Mouse (Mus musculus): ENCODE results near the gene Hist2h4. TPM values are rescaled to one million over a fixed set of nuclear protein-coding genes. Genes with fewer than 3 reads are reported as not detected.

Gene Hist2h4
- total RNA-seq, 2 experiments from 2014 or later, result 105 to 135 TPM

DNA sequence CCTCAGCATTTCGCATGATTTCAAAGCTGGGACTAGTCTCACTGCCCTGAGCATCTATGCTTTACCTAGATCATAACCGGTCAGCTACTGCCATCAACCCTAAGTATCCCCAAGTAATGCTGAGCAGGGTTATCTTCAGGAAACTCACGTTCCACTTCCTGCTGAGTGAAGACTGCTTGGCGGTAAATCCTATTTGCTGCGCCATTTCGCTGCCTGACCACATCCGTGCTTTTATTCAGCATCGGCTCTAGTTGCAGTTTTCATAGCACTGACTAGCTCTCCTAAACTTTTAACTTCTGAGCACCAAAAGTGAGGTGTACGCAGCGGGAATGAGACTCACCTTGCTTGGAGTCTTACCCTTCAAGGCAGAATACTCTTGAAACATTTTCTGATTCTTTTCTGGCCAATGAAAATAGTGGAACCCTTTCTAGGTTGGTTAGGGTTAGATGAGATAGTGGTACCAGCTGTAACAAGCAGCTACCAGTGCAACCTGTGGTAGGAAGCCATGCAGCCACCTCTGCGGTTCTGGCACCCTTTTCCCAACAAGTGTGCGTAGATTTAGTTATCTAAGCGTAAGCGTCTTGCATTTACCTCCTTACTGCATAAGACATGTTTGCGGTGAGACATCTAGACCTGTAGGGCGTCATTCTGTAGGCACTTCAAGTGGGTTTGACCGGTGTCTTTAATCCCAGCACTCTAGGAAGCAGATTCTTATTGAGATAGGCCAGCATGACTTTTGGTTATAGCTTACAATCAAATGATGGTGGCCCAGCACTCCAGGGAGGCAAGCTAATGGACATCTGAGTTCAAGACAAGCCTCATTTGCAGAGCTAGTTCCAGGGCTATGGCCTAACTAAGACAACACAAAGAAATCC lies 10.7 kb upstream of the Hist2h4 start:
- no peak for ATAC-seq (replicated peaks; ENCODE audit: low FRiP score, low TSS enrichment, poor library complexity, severe bottlenecking)

DNA sequence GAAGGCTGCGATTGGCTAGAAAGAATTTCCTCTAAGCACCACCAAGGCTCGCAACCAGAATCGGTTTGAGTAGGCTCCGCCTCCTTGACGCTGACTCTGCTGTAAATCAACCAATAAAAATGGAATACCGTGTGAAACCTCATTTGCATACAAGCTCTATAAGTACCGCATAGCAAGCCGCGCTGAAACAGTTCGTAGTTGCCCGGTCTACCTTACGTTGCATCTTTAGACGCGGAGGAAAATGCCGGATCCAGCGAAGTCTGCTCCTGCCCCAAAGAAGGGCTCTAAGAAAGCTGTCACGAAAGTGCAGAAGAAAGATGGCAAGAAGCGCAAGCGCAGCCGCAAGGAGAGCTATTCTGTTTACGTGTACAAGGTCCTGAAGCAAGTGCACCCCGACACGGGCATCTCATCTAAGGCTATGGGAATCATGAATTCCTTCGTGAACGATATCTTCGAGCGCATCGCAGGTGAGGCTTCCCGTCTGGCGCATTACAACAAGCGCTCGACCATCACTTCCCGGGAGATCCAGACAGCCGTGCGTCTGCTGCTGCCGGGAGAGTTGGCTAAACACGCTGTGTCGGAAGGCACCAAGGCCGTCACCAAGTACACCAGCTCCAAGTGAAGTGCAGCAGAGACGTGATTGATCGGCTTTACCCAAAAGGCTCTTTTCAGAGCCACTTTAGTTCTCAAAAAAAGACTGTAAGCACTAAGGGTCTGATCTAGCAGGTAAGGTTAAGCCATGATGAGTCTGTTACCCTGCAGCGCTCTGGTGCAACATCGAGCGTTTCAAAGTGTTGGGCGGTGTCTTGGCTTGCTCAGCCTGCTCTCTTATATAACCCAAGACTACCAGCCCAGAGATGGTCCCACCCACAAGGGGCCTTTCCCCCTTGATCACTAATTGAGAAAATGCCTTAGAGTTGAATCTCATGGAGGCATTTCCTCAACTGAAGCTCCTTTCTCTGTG lies 6.7 kb upstream of the Hist2h4 start, which contains the start of gene Hist2h2bb:
Hist2h2bb (plus strand) TSS at position 242 of the 964 bp plus-strand sequence.
- peak; percentile 90 for ATAC-seq (replicated peaks; ENCODE audit: low FRiP score, low TSS enrichment, poor library complexity, severe bottlenecking)

DNA sequence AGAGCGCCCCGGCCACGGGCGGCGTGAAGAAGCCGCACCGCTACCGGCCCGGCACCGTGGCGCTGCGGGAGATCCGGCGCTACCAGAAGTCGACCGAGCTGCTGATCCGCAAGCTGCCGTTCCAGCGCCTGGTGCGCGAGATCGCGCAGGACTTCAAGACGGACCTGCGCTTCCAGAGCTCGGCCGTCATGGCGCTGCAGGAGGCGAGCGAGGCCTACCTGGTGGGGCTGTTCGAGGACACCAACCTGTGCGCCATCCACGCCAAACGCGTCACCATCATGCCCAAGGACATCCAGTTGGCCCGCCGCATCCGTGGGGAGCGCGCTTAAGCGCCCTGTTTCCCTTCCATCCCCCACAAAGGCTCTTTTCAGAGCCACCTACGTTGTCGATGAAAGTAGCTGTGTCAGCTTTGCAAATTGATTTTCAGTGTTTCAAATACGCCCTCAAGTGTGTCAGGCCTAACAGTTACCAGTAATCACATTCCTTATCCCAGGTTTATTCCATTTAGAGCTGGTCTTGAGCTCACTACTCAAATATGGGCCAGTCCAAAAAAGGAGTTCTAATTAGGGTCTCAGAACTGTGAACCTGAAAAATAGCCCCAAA lies 5.8 kb upstream of the Hist2h4 start:
- ATAC-seq (replicated peaks; ENCODE audit: low FRiP score, low TSS enrichment, poor library complexity, severe bottlenecking), result peak; percentile 36

- ATAC-seq (replicated peaks; ENCODE audit: low FRiP score, low TSS enrichment, poor library complexity, severe bottlenecking), result peak; percentile 36; the same call in 1 of the 2 replicates
These were observed 5.1 kb upstream of the Hist2h4 start, which contains the start of gene Hist2h3b for GRCm38 (mm10) chr3:96268051-96268775. TSS of gene Hist2h3b (plus strand) at chr3:96268654.

DNA sequence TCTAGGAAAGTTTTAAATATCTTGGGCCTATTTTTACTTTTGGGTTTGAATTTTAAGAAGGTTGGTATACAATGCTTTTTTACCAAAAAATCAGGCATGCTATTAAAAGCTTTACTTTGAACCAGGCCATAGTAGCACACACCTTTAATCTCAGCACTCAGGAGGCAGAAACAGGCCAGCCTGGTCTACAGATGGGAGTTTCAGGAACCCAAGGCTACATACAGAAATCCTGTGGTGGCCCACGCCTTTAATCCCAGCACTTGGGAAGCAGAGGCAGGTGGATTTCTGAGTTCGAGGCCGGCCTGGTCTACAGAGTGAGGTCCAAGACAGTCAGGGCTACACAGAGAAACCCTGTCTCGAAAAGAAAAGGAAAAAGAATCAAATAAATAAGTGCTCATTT lies 4.4 kb upstream of the Hist2h4 start:
- ATAC-seq (replicated peaks; ENCODE audit: low FRiP score, low TSS enrichment, poor library complexity, severe bottlenecking), result no peak

GRCm38 (mm10) chr3:96266132-96266710 lies 3.1 kb upstream of the Hist2h4 start:
- no peak for ATAC-seq (replicated peaks; ENCODE audit: low FRiP score, low TSS enrichment, poor library complexity, severe bottlenecking)

DNA sequence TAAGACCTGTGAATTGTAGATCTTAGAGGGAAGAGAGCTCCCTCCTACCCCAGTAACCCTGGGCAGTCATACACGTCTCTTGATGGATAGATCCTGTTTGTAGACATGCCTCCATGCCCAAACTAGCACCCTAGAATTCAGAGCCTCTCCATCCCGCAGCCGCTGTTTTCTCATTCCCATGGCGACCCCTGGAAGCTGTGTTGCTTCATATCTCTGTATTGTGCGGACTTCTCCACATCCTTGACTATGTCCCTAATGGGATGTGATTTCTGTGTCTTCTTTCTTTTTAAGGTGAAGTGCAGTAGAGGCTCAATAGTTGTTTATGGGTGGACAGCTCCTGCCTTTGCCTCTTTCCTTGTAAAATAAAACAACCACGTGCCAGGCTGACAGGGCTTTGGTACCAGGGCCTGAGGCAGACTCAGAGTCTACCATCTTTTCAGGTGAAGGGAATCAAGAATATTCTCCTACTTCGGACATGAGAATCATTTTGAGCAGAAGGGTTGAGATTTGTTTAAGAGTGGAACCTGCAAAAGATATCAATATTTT lies 1.4 kb upstream of the Hist2h4 start:
- ATAC-seq (replicated peaks; ENCODE audit: low FRiP score, low TSS enrichment, poor library complexity, severe bottlenecking), result no peak

DNA sequence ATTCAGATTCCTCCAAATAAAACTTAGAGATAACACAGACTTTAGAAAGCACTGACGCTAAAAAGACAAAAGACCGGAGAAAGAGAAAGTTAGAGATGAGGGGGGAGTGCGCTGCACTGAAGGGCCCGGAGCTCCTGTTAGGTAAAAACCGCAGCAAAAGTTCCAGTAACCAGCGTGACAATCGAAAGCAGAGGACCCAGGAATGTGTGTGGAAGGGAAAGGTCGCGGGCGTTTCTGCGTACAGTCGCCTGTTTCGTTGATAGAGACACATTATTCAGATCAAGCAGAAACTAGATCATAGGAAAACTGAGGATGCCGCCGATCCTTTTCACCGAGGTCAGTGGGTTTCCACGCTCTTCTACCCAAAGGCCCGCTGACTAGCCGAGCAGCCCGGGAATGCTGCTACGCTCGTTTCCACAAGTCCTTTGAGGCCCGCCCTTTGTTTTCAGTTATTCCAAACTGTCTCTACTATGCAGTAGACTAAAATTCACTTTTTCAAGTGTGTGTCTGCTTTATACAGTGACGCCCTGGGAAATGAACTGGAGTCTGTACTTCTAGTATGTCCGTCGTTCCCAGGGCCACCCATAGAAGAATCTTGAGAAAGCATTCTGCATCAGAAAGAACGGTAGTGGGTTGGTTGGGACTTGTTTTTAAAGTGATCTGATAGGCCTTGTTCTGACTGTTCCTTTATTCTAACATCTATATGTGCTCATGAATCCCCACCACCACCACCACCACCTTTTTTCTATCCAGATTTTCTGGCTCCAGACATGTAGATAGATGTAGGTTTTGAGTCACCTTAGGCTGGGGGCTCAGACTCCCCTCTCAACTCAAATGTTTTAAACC lies 670 bp upstream of the Hist2h4 start:
- 0 out of 2 replicates have a peak, but pooled peaks have one; percentile 9 for ATAC-seq (replicated peaks; ENCODE audit: low FRiP score, low TSS enrichment, poor library complexity, severe bottlenecking)

DNA sequence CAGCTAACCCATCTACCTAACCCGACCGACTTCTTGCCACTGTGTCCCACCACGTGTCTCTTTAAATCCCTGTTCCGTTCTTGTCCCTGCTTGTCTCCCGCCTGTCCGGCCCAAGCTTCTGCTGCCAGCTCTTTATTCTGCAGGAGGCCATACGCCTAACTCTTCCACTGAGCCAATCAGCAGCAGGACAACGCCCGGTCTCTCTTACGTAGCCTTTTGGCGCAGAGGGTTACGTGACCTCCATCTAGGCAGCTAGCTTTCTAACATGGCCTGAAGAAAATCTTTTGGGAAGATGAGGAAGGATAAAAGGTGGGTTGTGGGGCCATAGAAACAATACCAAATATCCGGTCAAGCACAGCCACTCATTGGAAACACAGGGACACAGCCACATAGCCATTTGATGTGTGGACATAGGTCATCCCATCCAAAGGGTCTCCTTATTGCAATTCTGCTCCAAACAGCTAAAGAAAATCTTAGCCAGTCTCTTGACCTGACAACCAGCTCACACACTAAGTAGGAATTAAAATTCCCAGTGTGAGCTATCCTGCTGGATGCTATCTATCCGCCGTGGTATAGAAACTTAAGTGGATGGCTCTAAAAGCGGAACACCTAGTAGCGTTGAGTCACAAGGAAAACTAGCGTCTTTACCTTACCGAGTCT lies 765 bp downstream of the Hist2h4 start:
- peak; percentile 72 for ATAC-seq (replicated peaks; ENCODE audit: low FRiP score, low TSS enrichment, poor library complexity, severe bottlenecking)

GRCm38 (mm10) chr3:96261623-96262022 lies 1.5 kb downstream of the Hist2h4 start:
- no peak for ATAC-seq (replicated peaks; ENCODE audit: low FRiP score, low TSS enrichment, poor library complexity, severe bottlenecking)

- no peak for ATAC-seq (replicated peaks; ENCODE audit: low FRiP score, low TSS enrichment, poor library complexity, severe bottlenecking)
These were observed 2.9 kb downstream of the Hist2h4 start for GRCm38 (mm10) chr3:96260220-96260619.

DNA sequence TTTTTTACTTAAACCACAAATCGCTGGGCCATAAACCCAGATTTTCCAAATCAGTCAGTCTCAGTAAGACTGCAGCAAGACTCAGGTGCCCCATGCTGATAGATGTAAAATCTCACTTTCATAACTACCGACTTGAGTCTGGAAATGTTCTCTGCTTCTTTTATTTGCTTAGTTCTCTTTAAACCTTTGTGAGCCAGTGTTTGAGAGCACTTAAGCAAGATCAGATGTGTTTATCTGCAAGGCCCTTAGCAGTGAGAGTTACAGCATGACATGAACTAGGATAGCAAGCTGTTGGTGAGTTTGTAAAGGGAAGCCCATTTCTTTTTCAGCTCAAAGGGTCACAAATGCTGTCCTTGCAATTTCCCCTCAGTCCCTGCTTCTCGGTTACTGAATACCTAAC lies 5.9 kb downstream of the Hist2h4 start:
- no peak for ATAC-seq (replicated peaks; ENCODE audit: low FRiP score, low TSS enrichment, poor library complexity, severe bottlenecking)

DNA sequence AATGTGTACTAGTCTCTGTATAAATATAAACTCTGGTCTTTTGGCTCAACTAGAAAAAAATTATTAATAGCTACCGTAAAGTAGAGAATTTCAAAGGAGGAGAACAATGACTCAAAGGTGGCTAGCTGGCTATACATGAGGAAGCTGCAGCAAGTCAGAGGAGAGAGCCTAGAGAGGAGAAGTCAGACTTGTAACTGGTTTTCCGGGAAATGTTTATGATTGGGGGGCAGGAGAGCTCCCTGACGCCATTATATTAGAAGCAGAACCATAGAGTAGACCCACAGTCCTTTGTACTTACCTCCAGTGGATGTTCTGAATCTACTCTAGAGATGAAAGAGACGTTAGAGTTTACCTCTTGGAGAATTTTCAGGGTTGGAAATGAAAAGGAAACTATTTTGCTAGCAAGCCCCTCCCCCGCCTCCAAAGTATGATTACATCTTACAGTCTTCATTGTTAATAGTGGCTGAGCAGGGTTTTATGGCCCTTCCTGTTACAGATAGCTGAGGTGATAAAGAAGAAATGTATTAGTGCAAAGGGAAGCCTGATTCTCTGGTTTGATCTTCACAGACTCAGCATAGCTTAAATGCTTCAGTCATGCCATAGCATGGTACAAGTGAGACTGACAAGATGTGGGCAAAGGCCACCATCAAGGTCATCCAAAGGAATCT lies 7.1 kb downstream of the Hist2h4 start:
- ATAC-seq (replicated peaks; ENCODE audit: low FRiP score, low TSS enrichment, poor library complexity, severe bottlenecking), result no peak

- ATAC-seq (replicated peaks; ENCODE audit: low FRiP score, low TSS enrichment, poor library complexity, severe bottlenecking), result peak; percentile 98
These were observed 8.3 kb downstream of the Hist2h4 start for GRCm38 (mm10) chr3:96254683-96255355.

GRCm38 (mm10) chr3:96251787-96252186 lies 11.3 kb downstream of the Hist2h4 start:
- no peak for ATAC-seq (replicated peaks; ENCODE audit: low FRiP score, low TSS enrichment, poor library complexity, severe bottlenecking)

GRCm38 (mm10) chr3:96250890-96251289 lies 12.2 kb downstream of the Hist2h4 start:
- no peak for ATAC-seq (replicated peaks; ENCODE audit: low FRiP score, low TSS enrichment, poor library complexity, severe bottlenecking)
